Mouse (Mus musculus) myocyte (in vitro differentiated cells): Measurements from ENCODE around the gene Myo1f.

Experiments used
- MAX ChIP-seq: IDR thresholded peaks from one replicate; pipeline ENCODE4 v1.6.1; 2011; ENCODE audit warnings: low read depth, mild to moderate bottlenecking, control low read depth
- POLR2A ChIP-seq: IDR thresholded peaks from one replicate; pipeline ENCODE4 v1.6.1; 2011; ENCODE audit warnings: low read depth, mild to moderate bottlenecking, control low read depth, moderate library complexity; ENCODE audit not compliant: insufficient read length
- SRF ChIP-seq: IDR thresholded peaks from one replicate; pipeline ENCODE4 v1.6.1; 2011; ENCODE audit warnings: low read depth; ENCODE audit not compliant: control insufficient read depth, insufficient read length
- TCF12 ChIP-seq: IDR thresholded peaks from one replicate; pipeline ENCODE4 v1.6.1; 2011; ENCODE audit warnings: mild to moderate bottlenecking, control low read depth; ENCODE audit not compliant: poor library complexity, insufficient read depth, severe bottlenecking

- no peak for TF ChIP-seq POLR2A
- TF ChIP-seq TCF12: no peak
- no peak for TF ChIP-seq MAX
- TF ChIP-seq SRF: no peak
Measured at GRCm38 (mm10) chr17:33645073-33645472, 89.6 kb downstream of the Myo1f start.
